Mouse (Mus musculus) E14TG2a.4 (cell line): ENCODE data around the gene Frmd4b.

Source experiments
- H3K27me3 ChIP-seq: 2 replicates; pipeline ENCODE4 v1.6.1; 2014; ENCODE audit warnings: low read length, control low read depth; ENCODE audit not compliant: insufficient read depth
- H3K36me3 ChIP-seq: 2 replicates; pipeline ENCODE4 v1.6.1; 2014; ENCODE audit warnings: low read length, control low read depth; ENCODE audit not compliant: insufficient read depth
- H3K4me1 ChIP-seq: replicated peaks from 2 replicates; pipeline ENCODE4 v1.6.1; 2014; ENCODE audit warnings: low read depth, low read length, control low read depth
- H3K4me3 ChIP-seq: replicated peaks from 2 replicates; pipeline ENCODE4 v1.5.1; 2014; ENCODE audit warnings: mild to moderate bottlenecking, low read length
- H3K9me3 ChIP-seq: 2 replicates; pipeline ENCODE4 v1.6.1; 2014; ENCODE audit warnings: low read length, control low read depth
- CTCF ChIP-seq: conservative IDR thresholded peaks from 2 replicates; pipeline ENCODE4 v1.5.1; 2014; ENCODE audit warnings: low read length
- NANOG ChIP-seq: IDR thresholded peaks from 2 replicates; pipeline ENCODE4 v1.6.1; 2014; ENCODE audit warnings: borderline replicate concordance, low read length, mixed read lengths
- POU5F1 ChIP-seq: IDR thresholded peaks from 2 replicates; pipeline ENCODE4 v1.6.1; 2014; ENCODE audit warnings: low read length, borderline replicate concordance

Frmd4b gene

DNA sequence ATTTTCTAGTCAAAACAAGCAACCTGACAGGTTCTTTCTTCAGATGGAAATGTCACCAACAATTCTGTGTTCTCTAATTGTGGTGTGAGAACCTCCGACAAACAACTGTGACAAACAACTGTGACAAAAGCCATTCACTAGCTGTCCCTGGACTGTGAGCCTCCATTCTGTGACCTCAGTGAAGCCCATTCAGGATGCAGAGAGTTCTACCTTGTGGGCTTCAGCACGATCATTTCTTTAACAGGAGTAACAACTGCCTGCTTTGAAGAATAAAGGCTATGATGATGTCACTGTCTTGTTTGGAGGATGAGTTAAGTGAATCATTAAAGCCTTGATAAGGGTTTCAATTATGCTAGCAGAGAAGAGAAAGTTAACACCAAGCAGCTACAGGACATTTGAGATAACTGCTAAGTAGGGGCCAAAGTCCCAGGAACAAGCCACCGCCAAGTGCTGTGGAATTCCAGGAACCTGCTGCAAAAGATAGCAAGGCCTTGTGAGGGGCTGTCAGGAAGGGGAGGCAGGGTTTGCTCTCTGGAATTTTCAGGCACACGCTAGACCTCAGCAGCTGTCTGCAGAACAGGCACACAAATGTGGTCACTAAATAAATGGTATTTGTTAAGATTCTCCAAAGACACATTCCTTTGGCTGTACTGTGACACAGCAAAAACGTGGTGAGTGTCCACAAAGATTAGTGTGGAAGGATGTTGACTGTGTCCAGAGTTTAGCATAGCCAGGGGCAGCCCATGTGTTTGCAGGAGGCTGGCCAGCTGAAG is 207.7 kb downstream of the Frmd4b start:
- peaks cover 5% of the 10 kb centered on the region; the same call in 1 of the 2 replicates for H3K27me3 ChIP-seq
- H3K36me3 ChIP-seq, result no peaks in the 10 kb centered on the region
- TF ChIP-seq POU5F1, result no peak
- TF ChIP-seq CTCF, result no peak
- no peak for TF ChIP-seq NANOG
- H3K9me3 ChIP-seq, result no peaks in the 10 kb centered on the region
- no peak overlapping the region for H3K4me3 ChIP-seq
- H3K4me1 ChIP-seq, result no peaks in the 10 kb centered on the region

- no peak for TF ChIP-seq NANOG
- no peak for TF ChIP-seq POU5F1
- no peak for TF ChIP-seq CTCF
- H3K4me1 ChIP-seq, result peaks cover 5% of the 10 kb centered on the region
- H3K36me3 ChIP-seq, result no peaks in the 10 kb centered on the region
- H3K27me3 ChIP-seq, result peaks cover 6% of the 10 kb centered on the region
- no peak overlapping the region for H3K4me3 ChIP-seq
- no peaks in the 10 kb centered on the region for H3K9me3 ChIP-seq
Measured at GRCm38 (mm10) chr6:97407914-97408313, 209.4 kb downstream of the Frmd4b start.

DNA sequence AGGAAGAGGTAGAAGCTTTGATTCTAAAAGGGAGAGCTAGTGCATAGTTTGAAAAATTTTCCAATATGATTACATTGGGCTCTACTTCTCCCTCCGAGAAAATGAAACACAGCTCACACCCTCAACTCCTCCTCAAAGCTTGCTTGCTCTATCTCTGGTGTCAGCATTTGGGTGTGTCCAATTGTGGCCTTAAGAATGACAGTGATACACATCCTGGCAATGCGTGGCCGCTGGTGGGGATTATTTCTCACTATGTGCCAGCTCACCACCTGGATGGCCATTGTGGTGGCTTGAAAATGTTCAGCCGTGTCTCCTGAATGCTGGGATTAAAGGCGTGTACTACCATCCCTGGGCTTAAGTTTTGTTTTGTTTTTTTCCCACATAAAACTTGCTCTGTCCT is 209.9 kb downstream of the Frmd4b start:
- Histone ChIP-seq H3K27me3 (peaks cover 11% of the 10 kb centered on the region), H3K36me3 (no peaks in the 10 kb centered on the region), H3K9me3 (no peaks in the 10 kb centered on the region), H3K4me3 (no peak overlapping the region), H3K4me1 (peaks cover 10% of the 10 kb centered on the region)
- TF ChIP-seq POU5F1 (no peak), NANOG (no peak), CTCF (no peak)

GRCm38 (mm10) chr6:97405311-97405710 is 212.0 kb downstream of the Frmd4b start:
- H3K9me3 ChIP-seq, result 0 out of 2 replicates have a peak, but pooled peaks cover 3% of the 10 kb centered on the region
- TF ChIP-seq CTCF (no peak), NANOG (no peak), POU5F1 (no peak)
- peaks cover 10% of the 10 kb centered on the region for H3K4me1 ChIP-seq
- no peaks in the 10 kb centered on the region for H3K36me3 ChIP-seq
- H3K4me3 ChIP-seq, result no peak overlapping the region
- H3K27me3 ChIP-seq, result peaks cover 22% of the 10 kb centered on the region

DNA sequence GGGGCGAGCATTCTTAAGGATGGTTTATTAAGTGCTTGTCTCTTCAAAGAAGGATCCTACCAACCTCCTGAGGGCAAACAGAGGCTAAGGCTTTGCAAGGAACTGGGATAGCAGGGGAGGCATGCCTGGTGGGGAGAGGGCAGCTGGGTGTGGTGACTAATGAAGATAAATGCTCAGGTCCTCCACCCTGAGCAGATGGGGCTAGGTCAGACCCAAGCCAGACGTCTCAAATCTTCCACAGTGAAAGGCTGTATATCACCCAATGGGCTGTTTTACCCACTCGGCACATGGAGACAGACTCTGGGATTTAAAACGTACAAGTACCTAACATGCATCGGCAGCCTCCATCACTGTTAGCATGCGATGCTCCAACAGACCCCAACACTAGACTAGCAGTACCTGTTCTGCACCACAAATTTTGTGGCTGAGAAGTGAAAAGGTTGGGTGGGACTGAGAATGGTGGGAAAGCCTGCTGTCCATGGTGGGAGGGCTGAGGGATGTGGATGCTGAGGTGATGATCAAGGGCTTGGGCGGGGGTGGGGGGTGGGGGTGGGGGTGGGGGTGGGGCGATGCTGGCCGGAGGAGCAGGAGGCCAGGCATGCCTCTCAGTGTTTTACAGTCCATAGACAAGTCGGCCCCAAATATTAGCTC is 214.4 kb downstream of the Frmd4b start:
- Histone ChIP-seq H3K4me1 (peaks cover 10% of the 10 kb centered on the region), H3K9me3 (0 out of 2 replicates have a peak, but pooled peaks cover 3% of the 10 kb centered on the region), H3K36me3 (no peaks in the 10 kb centered on the region), H3K27me3 (peaks cover 41% of the 10 kb centered on the region), H3K4me3 (no peak overlapping the region)
- TF ChIP-seq NANOG, result no peak
- no peak for TF ChIP-seq CTCF
- no peak for TF ChIP-seq POU5F1

DNA sequence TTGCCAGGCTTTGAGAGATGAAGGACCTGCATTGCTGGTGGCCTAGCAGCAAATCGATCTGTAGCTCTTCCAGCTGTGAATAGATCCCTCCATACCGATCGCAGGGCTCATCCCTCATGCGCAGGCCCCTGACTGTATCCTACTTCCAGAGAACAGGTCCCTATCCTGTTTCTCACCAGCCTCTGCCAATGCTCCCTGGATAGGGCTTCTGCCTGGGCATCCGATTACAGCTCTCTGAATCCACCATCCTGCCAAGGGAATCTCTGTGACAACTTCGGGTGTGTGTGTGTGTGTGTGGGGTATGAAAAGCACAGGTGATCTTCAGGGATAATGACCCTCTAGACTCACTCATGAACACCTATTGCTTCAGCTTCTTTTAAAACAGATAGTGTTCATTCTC is 216.9 kb downstream of the Frmd4b start:
- H3K9me3 ChIP-seq, result peaks cover 12% of the 10 kb centered on the region
- peaks cover 22% of the 10 kb centered on the region for H3K4me1 ChIP-seq
- no peaks in the 10 kb centered on the region for H3K36me3 ChIP-seq
- H3K27me3 ChIP-seq, result peaks cover 43% of the 10 kb centered on the region
- H3K4me3 ChIP-seq, result no peak overlapping the region
- TF ChIP-seq POU5F1, result no peak
- no peak for TF ChIP-seq NANOG
- TF ChIP-seq CTCF, result no peak

GRCm38 (mm10) chr6:97397935-97398334 is 219.4 kb downstream of the Frmd4b start:
- peaks cover 25% of the 10 kb centered on the region for H3K9me3 ChIP-seq
- peaks cover 48% of the 10 kb centered on the region for H3K27me3 ChIP-seq
- H3K36me3 ChIP-seq, result no peaks in the 10 kb centered on the region
- H3K4me3 ChIP-seq, result no peak overlapping the region
- peaks cover 18% of the 10 kb centered on the region for H3K4me1 ChIP-seq
- no peak for TF ChIP-seq POU5F1
- no peak for TF ChIP-seq NANOG
- no peak for TF ChIP-seq CTCF

- no peaks in the 10 kb centered on the region for H3K36me3 ChIP-seq
- peaks cover 12% of the 10 kb centered on the region for H3K4me1 ChIP-seq
- peaks cover 41% of the 10 kb centered on the region for H3K27me3 ChIP-seq
- no peak for TF ChIP-seq CTCF
- no peak for TF ChIP-seq NANOG
- no peak for TF ChIP-seq POU5F1
- no peak overlapping the region for H3K4me3 ChIP-seq
- H3K9me3 ChIP-seq, result peaks cover 25% of the 10 kb centered on the region
Measured at GRCm38 (mm10) chr6:97396957-97397354, 220.4 kb downstream of the Frmd4b start.
